ENCODE assay signal across 10 mouse cellular contexts in the genomic region with DNA sequence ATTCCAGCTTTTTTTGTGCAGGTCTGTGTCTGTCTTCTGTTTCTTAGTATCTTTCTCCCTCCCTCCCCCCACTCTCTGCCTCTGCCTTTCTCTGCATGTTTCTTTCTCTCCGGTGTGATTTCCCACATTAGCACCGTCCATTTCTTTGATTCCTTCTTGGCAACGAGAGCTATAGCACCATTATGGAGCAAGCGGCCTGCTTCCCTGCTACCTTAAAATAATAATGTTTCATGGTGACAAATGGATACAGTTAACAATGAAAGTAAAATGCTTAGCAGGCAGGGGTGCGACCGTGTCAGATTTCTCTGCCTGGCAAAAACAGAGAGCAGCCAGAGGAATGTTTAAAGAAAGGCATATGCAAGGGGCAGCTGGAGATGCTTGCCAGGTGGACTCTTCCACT.
DNase-seq lines count a peak whose midpoint lies in the region; ATAC-seq lines count a peak whose summit lies in the region.
"Had no signal": no experiment of that assay in that cellular context is flagged by ENCODE, and none has a peak within 500 bp of the region (broad histone marks: within the 10 kb centered on the region; RNA-seq: fewer than 3 reads in every experiment).

No protein-coding gene starts in this region.

- no peak overlapping the region for H3K4me3 ChIP-seq in heart, embryonic 10.5 days
- H3K4me3 ChIP-seq in hindbrain, embryonic 11.5 days (ENCODE audit: low read depth, low read length), result no peak overlapping the region
- no peak overlapping the region for H3K4me3 ChIP-seq in midbrain, embryonic 14.5 days (replicated peaks; ENCODE audit: low read depth, low read length)

- ATAC-seq in hindbrain, embryonic 11.5 days (ENCODE audit: low FRiP score), result peak; percentile 76
- ATAC-seq in midbrain, embryonic 14.5 days (ENCODE audit: low FRiP score, low TSS enrichment), result peak; percentile 69

- WGBS in heart, embryonic 10.5 days, result 47% methylated on average over 6 of the region's 6 CpGs
- WGBS in hindbrain, embryonic 11.5 days, result 9% methylated on average over 6 of the region's 6 CpGs
- WGBS in midbrain, embryonic 14.5 days, result 4% methylated on average over 6 of the region's 6 CpGs

- DNase-seq in heart, embryonic 10.5 days (ENCODE audit: low spot score), result no peak
- DNase-seq in heart, postnatal 14 days, result no peak
- peak; percentile 24 for DNase-seq in embryo, embryonic 9.5 days (ENCODE audit: extremely low spot score)
- peak; percentile 35 for DNase-seq in hindbrain, embryonic 11.5 days (ENCODE audit: low spot score)
- peak; percentile 72 for DNase-seq in midbrain, embryonic 14.5 days
- DNase-seq in heart, postnatal 10 days, result no peak
- no peak for DNase-seq in retina, postnatal 1 day
- no peak for DNase-seq in lung, postnatal 10 days
- DNase-seq: gastrocnemius, postnatal 10 days; kidney, adult 11 months had no signal

- H3K4me1 ChIP-seq in heart, embryonic 10.5 days, result peaks cover 9% of the 10 kb centered on the region
- 0 out of 2 replicates have a peak, but pooled peaks cover 3% of the 10 kb centered on the region for H3K4me1 ChIP-seq in hindbrain, embryonic 11.5 days (replicated peaks; ENCODE audit: control insufficient read depth, insufficient read depth, low read length)
- H3K4me1 ChIP-seq in midbrain, embryonic 14.5 days (ENCODE audit: control insufficient read depth, insufficient read depth, low read length), result peaks cover 20% of the 10 kb centered on the region

- intact Hi-C loops in heart, postnatal 14 days (cut with DNase I), result no loop called here
- intact Hi-C loops in heart, postnatal 10 days (cut with DNase I), result no loop called here

- H3K9me3 ChIP-seq in heart, embryonic 10.5 days, result 0 out of 2 replicates have a peak, but pooled peaks cover 3% of the 10 kb centered on the region
- no peaks in the 10 kb centered on the region for H3K9me3 ChIP-seq in hindbrain, embryonic 11.5 days (ENCODE audit: control insufficient read depth, low read length)
- H3K9me3 ChIP-seq in midbrain, embryonic 14.5 days (ENCODE audit: control insufficient read depth, low read length), result no peaks in the 10 kb centered on the region

- 0 out of 2 replicates have a peak overlapping the region, but pooled peaks have one; percentile 65 for H3K27ac ChIP-seq in heart, embryonic 10.5 days
- H3K27ac ChIP-seq in hindbrain, embryonic 11.5 days (ENCODE audit: low read depth, low read length), result 0 out of 2 replicates have a peak overlapping the region, but pooled peaks have one; percentile 4
- peak overlapping the region; percentile 45 for H3K27ac ChIP-seq in midbrain, embryonic 14.5 days (replicated peaks; ENCODE audit: low read depth, low read length)

- H3K4me2 ChIP-seq in hindbrain, embryonic 11.5 days (replicated peaks; ENCODE audit: low read depth, low read length), result no peak overlapping the region
- H3K4me2 ChIP-seq in midbrain, embryonic 14.5 days (ENCODE audit: low read length), result peak overlapping the region; percentile 18; the same call in 1 of the 2 replicates

- no peaks in the 10 kb centered on the region for H3K36me3 ChIP-seq in heart, embryonic 10.5 days
- H3K36me3 ChIP-seq in hindbrain, embryonic 11.5 days (ENCODE audit: control insufficient read depth, insufficient read depth, low read length), result no peaks in the 10 kb centered on the region
- no peaks in the 10 kb centered on the region for H3K36me3 ChIP-seq in midbrain, embryonic 14.5 days (ENCODE audit: control insufficient read depth, insufficient read depth, low read length)

- no peaks in the 10 kb centered on the region for H3K27me3 ChIP-seq in heart, embryonic 10.5 days (ENCODE audit: insufficient read depth, poor library complexity, severe bottlenecking)
- H3K27me3 ChIP-seq in hindbrain, embryonic 11.5 days (ENCODE audit: control insufficient read depth, insufficient read depth, low read length), result no peaks in the 10 kb centered on the region
- no peaks in the 10 kb centered on the region for H3K27me3 ChIP-seq in midbrain, embryonic 14.5 days (ENCODE audit: control insufficient read depth, insufficient read depth, low read length)

- H3K9ac ChIP-seq in hindbrain, embryonic 11.5 days (ENCODE audit: low read depth, low read length), result no peak overlapping the region
- no peak overlapping the region for H3K9ac ChIP-seq in midbrain, embryonic 14.5 days (replicated peaks; ENCODE audit: low read length)

Comparison
In these comparisons a context has a peak if more than half of its experiments do, and no peak if none do; other contexts are left out.
1. DNase-seq: peak in embryo, embryonic 9.5 days (single experiment), hindbrain, embryonic 11.5 days (single experiment) and midbrain, embryonic 14.5 days (single experiment); none in heart, embryonic 10.5 days (single experiment), heart, postnatal 14 days (0 of 2), heart, postnatal 10 days (0 of 2), retina, postnatal 1 day (single experiment) and lung, postnatal 10 days (single experiment).
2. H3K27ac ChIP-seq: peak in every context shown above with its lines; median percentile 65 in heart, embryonic 10.5 days; 45 in midbrain, embryonic 14.5 days; 4 in hindbrain, embryonic 11.5 days.